In genomic region chr15:81938246-81938645, GRCm38 (mm10) we compare ENCODE assay signal across 9 mouse cellular contexts. TPM values are rescaled to one million over a fixed set of nuclear protein-coding genes. Genes with fewer than 3 reads are reported as not detected.
DNase-seq lines count a peak whose midpoint lies in the region; ATAC-seq and TF ChIP-seq lines count a peak whose summit lies in the region.
"Had no signal": no experiment of that assay in that cellular context is flagged by ENCODE, and none has a peak within 500 bp of the region (broad histone marks: within the 10 kb centered on the region; RNA-seq: fewer than 3 reads in every experiment).

No protein-coding gene starts in this region.

- TF ChIP-seq POLR2A in ES-Bruce4 (IDR thresholded peaks at IDR 0.05; ENCODE audit: insufficient read depth, low read length): no peak

- no peak for ATAC-seq in intestine, embryonic 14.5 days (replicated peaks; ENCODE audit: low FRiP score, low TSS enrichment, low read depth)
- no peak; the same call in 1 of the 2 replicates for ATAC-seq in intestine, embryonic 16.5 days
- no peak for ATAC-seq in heart, embryonic 13.5 days (ENCODE audit: extremely low read depth, insufficient number of reproducible peaks, low FRiP score, low TSS enrichment)
- ATAC-seq in limb, embryonic 13.5 days (ENCODE audit: low FRiP score, low read depth): no peak
- no peak for ATAC-seq in neural tube, embryonic 12.5 days (ENCODE audit: low FRiP score, low read depth)

- TF ChIP-seq EP300 in ES-Bruce4 (IDR thresholded peaks at IDR 0.05; ENCODE audit: insufficient read depth, low read depth, low read length): no peak

- TF ChIP-seq CTCF in ES-Bruce4 (IDR thresholded peaks at IDR 0.05; ENCODE audit: low read depth, low read length): peak; percentile 89

- H3K36me3 ChIP-seq in intestine, embryonic 14.5 days (ENCODE audit: control insufficient read depth, insufficient read depth, low read length): no peaks in the 10 kb centered on the region
- no peaks in the 10 kb centered on the region for H3K36me3 ChIP-seq in intestine, embryonic 16.5 days (ENCODE audit: control insufficient read depth, insufficient read depth, low read length)
- H3K36me3 ChIP-seq in ES-Bruce4 (ENCODE audit: control insufficient read depth, insufficient read depth, low read length, poor library complexity, severe bottlenecking): no peaks in the 10 kb centered on the region
- H3K36me3 ChIP-seq in heart, embryonic 13.5 days: no peaks in the 10 kb centered on the region
- no peaks in the 10 kb centered on the region for H3K36me3 ChIP-seq in limb, embryonic 13.5 days
- no peaks in the 10 kb centered on the region for H3K36me3 ChIP-seq in neural tube, embryonic 12.5 days
- H3K36me3 ChIP-seq: limb, embryonic 15.5 days had no signal

- no peaks in the 10 kb centered on the region for H3K27me3 ChIP-seq in intestine, embryonic 14.5 days (replicated peaks; ENCODE audit: control insufficient read depth, insufficient read depth, low read length)
- H3K27me3 ChIP-seq in intestine, embryonic 16.5 days (replicated peaks; ENCODE audit: control insufficient read depth, insufficient read depth, low read length): no peaks in the 10 kb centered on the region
- H3K27me3 ChIP-seq in ES-Bruce4 (ENCODE audit: control insufficient read depth, insufficient read depth, low read length, poor library complexity, severe bottlenecking): no peaks in the 10 kb centered on the region
- H3K27me3 ChIP-seq in heart, embryonic 13.5 days (replicated peaks): peaks cover 13% of the 10 kb centered on the region; the same call in 1 of the 2 replicates
- H3K27me3 ChIP-seq in limb, embryonic 13.5 days: no peaks in the 10 kb centered on the region; the same call in 1 of the 2 replicates
- H3K27me3 ChIP-seq in neural tube, embryonic 12.5 days (replicated peaks): no peaks in the 10 kb centered on the region
- H3K27me3 ChIP-seq: limb, embryonic 15.5 days had no signal

- H3K27ac ChIP-seq in intestine, embryonic 14.5 days (ENCODE audit: low read depth): no peak overlapping the region
- no peak overlapping the region for H3K27ac ChIP-seq in intestine, embryonic 16.5 days (ENCODE audit: low read length)
- no peak overlapping the region for H3K27ac ChIP-seq in ES-Bruce4 (ENCODE audit: insufficient read depth, low read length)
- no peak overlapping the region for H3K27ac ChIP-seq in heart, embryonic 13.5 days (replicated peaks)
- H3K27ac ChIP-seq in limb, embryonic 13.5 days: no peak overlapping the region
- 0 out of 2 replicates have a peak overlapping the region, but pooled peaks have one; percentile 34 for H3K27ac ChIP-seq in neural tube, embryonic 12.5 days

- H3K4me1 ChIP-seq in intestine, embryonic 14.5 days (replicated peaks; ENCODE audit: control insufficient read depth, insufficient read depth, low read length): peaks cover 17% of the 10 kb centered on the region
- peaks cover 16% of the 10 kb centered on the region for H3K4me1 ChIP-seq in intestine, embryonic 16.5 days (ENCODE audit: control insufficient read depth, insufficient read depth, low read length)
- H3K4me1 ChIP-seq in ES-Bruce4 (ENCODE audit: control insufficient read depth, insufficient read depth, low read length): peaks cover 2% of the 10 kb centered on the region
- H3K4me1 ChIP-seq in heart, embryonic 13.5 days: peaks cover 28% of the 10 kb centered on the region
- H3K4me1 ChIP-seq in limb, embryonic 13.5 days: peaks cover 29% of the 10 kb centered on the region
- H3K4me1 ChIP-seq in neural tube, embryonic 12.5 days: peaks cover 42% of the 10 kb centered on the region

- no peak overlapping the region for H3K4me3 ChIP-seq in intestine, embryonic 14.5 days (ENCODE audit: low read depth, low read length)
- H3K4me3 ChIP-seq in intestine, embryonic 16.5 days (ENCODE audit: low read length): no peak overlapping the region
- H3K4me3 ChIP-seq in ES-Bruce4 (ENCODE audit: low read depth, low read length): no peak overlapping the region
- H3K4me3 ChIP-seq in heart, embryonic 13.5 days: no peak overlapping the region
- H3K4me3 ChIP-seq in limb, embryonic 13.5 days: no peak overlapping the region
- H3K4me3 ChIP-seq in neural tube, embryonic 12.5 days: peak overlapping the region; percentile 49; the same call in 1 of the 2 replicates

- no peaks in the 10 kb centered on the region for H3K9me3 ChIP-seq in intestine, embryonic 14.5 days (ENCODE audit: control insufficient read depth, low read length)
- no peaks in the 10 kb centered on the region for H3K9me3 ChIP-seq in intestine, embryonic 16.5 days (ENCODE audit: control insufficient read depth, low read length)
- no peaks in the 10 kb centered on the region for H3K9me3 ChIP-seq in ES-Bruce4 (replicated peaks; ENCODE audit: control insufficient read depth, insufficient read depth, low read length, poor library complexity, severe bottlenecking)
- no peaks in the 10 kb centered on the region for H3K9me3 ChIP-seq in heart, embryonic 13.5 days
- H3K9me3 ChIP-seq in limb, embryonic 13.5 days: no peaks in the 10 kb centered on the region
- no peaks in the 10 kb centered on the region for H3K9me3 ChIP-seq in neural tube, embryonic 12.5 days
- H3K9me3 ChIP-seq: limb, embryonic 15.5 days had no signal

- no peak overlapping the region for H3K9ac ChIP-seq in intestine, embryonic 14.5 days (ENCODE audit: low read length)
- no peak overlapping the region for H3K9ac ChIP-seq in intestine, embryonic 16.5 days (ENCODE audit: low read depth, low read length)
- no peak overlapping the region for H3K9ac ChIP-seq in ES-Bruce4 (ENCODE audit: low read depth, poor library complexity, severe bottlenecking)
- H3K9ac ChIP-seq in heart, embryonic 13.5 days: no peak overlapping the region
- no peak overlapping the region; the same call in 1 of the 2 replicates for H3K9ac ChIP-seq in limb, embryonic 13.5 days
- H3K9ac ChIP-seq in neural tube, embryonic 12.5 days: peak overlapping the region; percentile 63; the same call in 1 of the 2 replicates

- DNase-seq in intestine, embryonic 14.5 days (ENCODE audit: low spot score): peak; percentile 65
- DNase-seq in cerebellum, postnatal 10 days: peak; percentile 83 to 85
- DNase-seq in gastrocnemius, adult 8-10 months (ENCODE audit: low spot score in 2 of 2): no peak

- H3K4me2 ChIP-seq in intestine, embryonic 14.5 days (ENCODE audit: low read length): peak overlapping the region; percentile 77
- no peak overlapping the region for H3K4me2 ChIP-seq in intestine, embryonic 16.5 days (ENCODE audit: low read depth, low read length)
- H3K4me2 ChIP-seq in heart, embryonic 13.5 days: peak overlapping the region; percentile 67; the same call in 1 of the 2 replicates
- H3K4me2 ChIP-seq in limb, embryonic 13.5 days (replicated peaks): peak overlapping the region; percentile 76; the same call in 1 of the 2 replicates
- peak overlapping the region; percentile 67 for H3K4me2 ChIP-seq in neural tube, embryonic 12.5 days (replicated peaks)

- 53% methylated on average over 2 of the region's 2 CpGs for WGBS in intestine, embryonic 14.5 days
- 39% methylated on average over 2 of the region's 2 CpGs for WGBS in intestine, embryonic 16.5 days
- 41% methylated on average over 2 of the region's 2 CpGs for WGBS in heart, embryonic 13.5 days
- 33% methylated on average over 2 of the region's 2 CpGs for WGBS in limb, embryonic 13.5 days
- 29% methylated on average over 2 of the region's 2 CpGs for WGBS in neural tube, embryonic 12.5 days

RNA-seq across cellular contexts. Expression of gene Csdc2, which starts 1.7 kb away (rescaled TPM):
- polyA plus RNA-seq in intestine, embryonic 14.5 days (2014; fragmentation: Nextera tagmentation; extraction: Ambion mirVana): 16.0 and 19.4 TPM in 2 replicates
- polyA plus RNA-seq in intestine, embryonic 16.5 days (2015; fragmentation: Nextera tagmentation; extraction: Ambion mirVana): 11.2 and 12.4 TPM in 2 replicates
- 4.0 and 4.9 TPM in 2 replicates for polyA plus RNA-seq in ES-Bruce4 (2011; ENCODE audit: insufficient read depth, insufficient read length, low read depth, missing spikeins)
- polyA plus RNA-seq in heart, embryonic 13.5 days (2015; fragmentation: Nextera tagmentation; extraction: Ambion mirVana): 5.9 and 7.0 TPM in 2 replicates
- 13.4 and 15.0 TPM in 2 replicates for polyA plus RNA-seq in limb, embryonic 13.5 days (2015; fragmentation: Nextera tagmentation; extraction: Ambion mirVana)
- polyA plus RNA-seq in neural tube, embryonic 12.5 days (2016; fragmentation: Nextera tagmentation; extraction: Ambion mirVana): 60.8 and 64.8 TPM in 2 replicates
- 1 to 10 TPM in 2 of 4 experiments, under 1 TPM in 2; 0.67 to 1.9 (median 0.90) TPM for total RNA-seq in gastrocnemius, adult 8-10 months (2022)

RNA-seq across cellular contexts. Expression of gene Polr3h, which starts 12.2 kb away (rescaled TPM):
- polyA plus RNA-seq in intestine, embryonic 14.5 days (2014; fragmentation: Nextera tagmentation; extraction: Ambion mirVana): 75.4 and 79.5 TPM in 2 replicates
- 83.9 and 85.0 TPM in 2 replicates for polyA plus RNA-seq in intestine, embryonic 16.5 days (2015; fragmentation: Nextera tagmentation; extraction: Ambion mirVana)
- polyA plus RNA-seq in ES-Bruce4 (2011; ENCODE audit: insufficient read depth, insufficient read length, low read depth, missing spikeins): 21.8 and 25.5 TPM in 2 replicates
- polyA plus RNA-seq in heart, embryonic 13.5 days (2015; fragmentation: Nextera tagmentation; extraction: Ambion mirVana): 128 and 146 TPM in 2 replicates
- polyA plus RNA-seq in limb, embryonic 13.5 days (2015; fragmentation: Nextera tagmentation; extraction: Ambion mirVana): 56.9 and 57.9 TPM in 2 replicates
- polyA plus RNA-seq in neural tube, embryonic 12.5 days (2016; fragmentation: Nextera tagmentation; extraction: Ambion mirVana): 61.8 and 73.1 TPM in 2 replicates
- 10 to 100 TPM in 1 of 4 experiments, 1 to 10 TPM in 3; 7.2 to 10.2 (median 8.2) TPM for total RNA-seq in gastrocnemius, adult 8-10 months (2022)

RNA-seq across cellular contexts. Expression of gene Pmm1, which starts 22.5 kb away (rescaled TPM):
- 25.8 and 26.6 TPM in 2 replicates for polyA plus RNA-seq in intestine, embryonic 14.5 days (2014; fragmentation: Nextera tagmentation; extraction: Ambion mirVana)
- 21.5 and 22.1 TPM in 2 replicates for polyA plus RNA-seq in intestine, embryonic 16.5 days (2015; fragmentation: Nextera tagmentation; extraction: Ambion mirVana)
- 338 and 387 TPM in 2 replicates for polyA plus RNA-seq in ES-Bruce4 (2011; ENCODE audit: insufficient read depth, insufficient read length, low read depth, missing spikeins)
- 17.9 and 20.2 TPM in 2 replicates for polyA plus RNA-seq in heart, embryonic 13.5 days (2015; fragmentation: Nextera tagmentation; extraction: Ambion mirVana)
- polyA plus RNA-seq in limb, embryonic 13.5 days (2015; fragmentation: Nextera tagmentation; extraction: Ambion mirVana): 26.3 and 26.8 TPM in 2 replicates
- polyA plus RNA-seq in neural tube, embryonic 12.5 days (2016; fragmentation: Nextera tagmentation; extraction: Ambion mirVana): 40.1 and 42.0 TPM in 2 replicates
- 10 to 100 TPM; 15.6 to 17.9 (median 15.9) TPM for total RNA-seq in gastrocnemius, adult 8-10 months (2022)

RNA-seq across cellular contexts. Expression of gene 1700029P11Rik, which starts 42.1 kb away (rescaled TPM):
- polyA plus RNA-seq in intestine, embryonic 14.5 days (2014; fragmentation: Nextera tagmentation; extraction: Ambion mirVana): not detected in 2 replicates
- polyA plus RNA-seq in intestine, embryonic 16.5 days (2015; fragmentation: Nextera tagmentation; extraction: Ambion mirVana): not detected in 2 replicates
- polyA plus RNA-seq in ES-Bruce4 (2011; ENCODE audit: insufficient read depth, insufficient read length, low read depth, missing spikeins): 3.5 and 4.8 TPM in 2 replicates
- polyA plus RNA-seq in heart, embryonic 13.5 days (2015; fragmentation: Nextera tagmentation; extraction: Ambion mirVana): not detected in 2 replicates
- not detected in 2 replicates for polyA plus RNA-seq in limb, embryonic 13.5 days (2015; fragmentation: Nextera tagmentation; extraction: Ambion mirVana)
- not detected in 2 replicates for polyA plus RNA-seq in neural tube, embryonic 12.5 days (2016; fragmentation: Nextera tagmentation; extraction: Ambion mirVana)
- not detected for total RNA-seq in gastrocnemius, adult 8-10 months (2022)
- polyA plus RNA-seq: limb, embryonic 15.5 days had no signal

RNA-seq across cellular contexts. Expression of gene Xrcc6, which starts 49.4 kb away (rescaled TPM):
- polyA plus RNA-seq in intestine, embryonic 14.5 days (2014; fragmentation: Nextera tagmentation; extraction: Ambion mirVana): 87.0 and 96.7 TPM in 2 replicates
- polyA plus RNA-seq in intestine, embryonic 16.5 days (2015; fragmentation: Nextera tagmentation; extraction: Ambion mirVana): 72.1 and 78.4 TPM in 2 replicates
- 98.6 and 131 TPM in 2 replicates for polyA plus RNA-seq in ES-Bruce4 (2011; ENCODE audit: insufficient read depth, insufficient read length, low read depth, missing spikeins)
- polyA plus RNA-seq in heart, embryonic 13.5 days (2015; fragmentation: Nextera tagmentation; extraction: Ambion mirVana): 71.3 and 72.9 TPM in 2 replicates
- 88.5 and 92.1 TPM in 2 replicates for polyA plus RNA-seq in limb, embryonic 13.5 days (2015; fragmentation: Nextera tagmentation; extraction: Ambion mirVana)
- polyA plus RNA-seq in neural tube, embryonic 12.5 days (2016; fragmentation: Nextera tagmentation; extraction: Ambion mirVana): 52.6 and 53.4 TPM in 2 replicates
- 10 to 100 TPM; 20.6 to 24.5 (median 24.2) TPM for total RNA-seq in gastrocnemius, adult 8-10 months (2022)

Comparison
In these comparisons a context has a peak if more than half of its experiments do, and no peak if none do; other contexts are left out.
1. DNase-seq: peak in intestine, embryonic 14.5 days (single experiment) and cerebellum, postnatal 10 days (2 of 2); none in gastrocnemius, adult 8-10 months (0 of 2).